Mouse (Mus musculus) liver, embryonic 13.5 days (tissue): Measurements from ENCODE around the gene Tenm4. TPM values are rescaled to one million over a fixed set of nuclear protein-coding genes. Genes with fewer than 3 reads are reported as not detected.

Experiments
- ATAC-seq: fragments of 200-750 bp; cut with Nextera tagmentation; 2 replicates; pipeline ENCODE4 v1.8.0; 2017; ENCODE audit warnings: low read depth, mild to moderate bottlenecking, moderate number of reproducible peaks, moderate library complexity
- DNase-seq: peaks from one replicate; pipeline ENCODE4 v3.0.0; 2022
- H3K27ac ChIP-seq: fragments of 300-500 bp; sonication (generic); 2 replicates; pipeline ENCODE4 v1.5.1; 2015; ENCODE audit warnings: moderate library complexity, mild to moderate bottlenecking, inconsistent platforms
- H3K27me3 ChIP-seq: fragments of 300-500 bp; sonication (generic); 2 replicates; pipeline ENCODE4 v1.6.1; 2015; ENCODE audit warnings: mild to moderate bottlenecking, inconsistent platforms
- H3K36me3 ChIP-seq: fragments of 300-500 bp; sonication (generic); 2 replicates; pipeline ENCODE4 v1.6.1; 2015; ENCODE audit warnings: mild to moderate bottlenecking, inconsistent platforms
- H3K4me1 ChIP-seq: fragments of 300-500 bp; sonication (generic); replicated peaks from 2 replicates; pipeline ENCODE4 v1.6.1; 2015; ENCODE audit warnings: inconsistent platforms
- H3K4me2 ChIP-seq: fragments of 300-500 bp; sonication (generic); 2 replicates; pipeline ENCODE4 v1.6.1; 2015; ENCODE audit warnings: inconsistent platforms, mild to moderate bottlenecking, moderate library complexity
- H3K4me3 ChIP-seq: fragments of 300-500 bp; sonication (generic); replicated peaks from 2 replicates; pipeline ENCODE4 v1.5.1; 2015; ENCODE audit warnings: mild to moderate bottlenecking, inconsistent platforms
- H3K9ac ChIP-seq: fragments of 300-500 bp; sonication (generic); 2 replicates; pipeline ENCODE4 v1.6.1; 2015; ENCODE audit warnings: mild to moderate bottlenecking, inconsistent platforms
- H3K9me3 ChIP-seq: fragments of 300-500 bp; sonication (generic); replicated peaks from 2 replicates; pipeline ENCODE4 v1.6.1; 2016; ENCODE audit warnings: inconsistent platforms
- WGBS: fragments of 180-500 bp; shearing (Covaris S2); methylation state at CpG from one replicate; pipeline ENCODE4 v1.1.7; 2015; ENCODE audit not compliant: insufficient replicate concordance; 5-methylcytosine and 5-hydroxymethylcytosine counted together
- polyA plus RNA-seq: library from polyadenylated mRNA; unstranded; fragments of >200 nt; fragmentation: Nextera tagmentation; extraction: Ambion mirVana; gene quantifications from 2 replicates; pipeline ENCODE4 v1.2.1, GENCODE M21; 2015

Tenm4 gene
- polyA plus RNA-seq, 1 experiment from 2014 or later, result 0.47 TPM

DNA sequence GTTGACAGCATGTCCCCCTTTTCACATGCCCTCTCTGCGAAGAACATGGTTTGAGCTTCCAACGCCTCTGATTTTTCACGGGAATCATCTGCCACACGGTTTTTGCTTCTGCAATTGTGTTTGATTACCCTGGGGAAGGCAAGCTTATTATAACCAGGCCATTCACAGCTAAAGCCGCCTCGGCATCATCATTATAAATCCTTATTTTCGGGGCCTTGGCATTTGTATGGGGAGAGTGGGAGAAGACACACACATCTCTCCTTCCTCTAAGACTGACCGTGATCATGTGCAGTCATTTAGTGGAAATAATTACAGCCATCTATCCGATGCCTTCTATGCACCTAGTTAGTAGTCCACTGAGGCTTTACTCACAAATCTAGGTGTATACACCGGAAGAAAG is 719.9 kb downstream of the Tenm4 start:
- no peak for ATAC-seq
- Histone ChIP-seq H3K27me3 (no peaks in the 10 kb centered on the region), H3K36me3 (no peaks in the 10 kb centered on the region), H3K9me3 (no peaks in the 10 kb centered on the region), H3K4me3 (no peak overlapping the region), H3K27ac (no peak overlapping the region), H3K4me2 (no peak overlapping the region), H3K4me1 (no peaks in the 10 kb centered on the region), H3K9ac (no peak overlapping the region)
- WGBS, result 69% methylated on average over 10 of the region's 10 CpGs
- DNase-seq, result no peak

GRCm38 (mm10) chr7:96899036-96899569 is 728.1 kb downstream of the Tenm4 start:
- WGBS, result 56% methylated on average over 10 of the region's 10 CpGs
- no peak overlapping the region for H3K9ac ChIP-seq
- no peaks in the 10 kb centered on the region; the same call in 1 of the 2 replicates for H3K4me1 ChIP-seq
- H3K27me3 ChIP-seq, result no peaks in the 10 kb centered on the region
- no peak overlapping the region; the same call in 1 of the 2 replicates for H3K27ac ChIP-seq
- no peaks in the 10 kb centered on the region for H3K36me3 ChIP-seq
- DNase-seq (no peak), ATAC-seq (no peak)
- no peak overlapping the region for H3K4me2 ChIP-seq
- no peak overlapping the region for H3K4me3 ChIP-seq
- H3K9me3 ChIP-seq, result no peaks in the 10 kb centered on the region

GRCm38 (mm10) chr7:96902183-96902582 is 731.1 kb downstream of the Tenm4 start:
- Histone ChIP-seq H3K4me2 (no peak overlapping the region), H3K4me3 (no peak overlapping the region), H3K36me3 (no peaks in the 10 kb centered on the region), H3K9ac (no peak overlapping the region), H3K4me1 (peaks cover 2% of the 10 kb centered on the region; the same call in 1 of the 2 replicates), H3K27ac (no peak overlapping the region), H3K9me3 (no peaks in the 10 kb centered on the region), H3K27me3 (no peaks in the 10 kb centered on the region)
- ATAC-seq (no peak), DNase-seq (no peak)
- WGBS, result 44% methylated on average over 5 of the region's 5 CpGs

GRCm38 (mm10) chr7:96903088-96903985 is 732.3 kb downstream of the Tenm4 start:
- H3K36me3 ChIP-seq, result no peaks in the 10 kb centered on the region
- H3K9ac ChIP-seq, result no peak overlapping the region
- H3K9me3 ChIP-seq, result no peaks in the 10 kb centered on the region
- no peaks in the 10 kb centered on the region for H3K27me3 ChIP-seq
- no peak for ATAC-seq
- no peak overlapping the region for H3K4me2 ChIP-seq
- H3K4me1 ChIP-seq, result peaks cover 2% of the 10 kb centered on the region; the same call in 1 of the 2 replicates
- DNase-seq, result no peak
- H3K4me3 ChIP-seq, result no peak overlapping the region
- no peak overlapping the region for H3K27ac ChIP-seq
- WGBS, result 69% methylated on average over 17 of the region's 17 CpGs

- Histone ChIP-seq H3K4me2 (no peak overlapping the region), H3K9me3 (no peaks in the 10 kb centered on the region), H3K9ac (no peak overlapping the region), H3K36me3 (no peaks in the 10 kb centered on the region), H3K4me3 (no peak overlapping the region), H3K27me3 (no peaks in the 10 kb centered on the region), H3K4me1 (peaks cover 2% of the 10 kb centered on the region; the same call in 1 of the 2 replicates), H3K27ac (no peak overlapping the region)
- ATAC-seq, result no peak
- WGBS, result 40% methylated on average over 3 of the region's 3 CpGs
- DNase-seq, result no peak
Measured at GRCm38 (mm10) chr7:96904442-96904841, 733.4 kb downstream of the Tenm4 start.

DNA sequence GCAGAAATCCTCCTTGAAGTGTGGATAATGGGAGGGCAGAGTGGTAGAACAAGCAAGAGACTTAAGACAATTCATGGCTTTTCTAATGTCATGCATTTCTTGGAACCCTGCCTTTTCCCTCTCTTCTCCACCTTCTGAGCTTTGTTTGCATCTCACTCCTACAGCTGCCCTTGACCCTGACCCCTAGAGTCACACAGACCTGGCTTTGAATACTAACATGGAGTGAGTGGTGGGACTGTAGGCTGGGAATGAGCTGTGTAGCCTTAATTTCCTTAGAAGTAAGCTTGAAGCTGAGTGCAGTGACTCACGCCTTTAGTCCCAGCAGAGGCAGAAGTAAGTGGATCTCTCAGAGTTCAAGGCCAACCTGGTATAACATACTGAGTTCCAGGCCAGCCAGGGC is 733.9 kb downstream of the Tenm4 start:
- DNase-seq (no peak), ATAC-seq (no peak)
- H3K9ac ChIP-seq, result no peak overlapping the region
- H3K4me2 ChIP-seq, result no peak overlapping the region
- H3K9me3 ChIP-seq, result no peaks in the 10 kb centered on the region
- no peaks in the 10 kb centered on the region for H3K27me3 ChIP-seq
- H3K27ac ChIP-seq, result no peak overlapping the region
- H3K36me3 ChIP-seq, result no peaks in the 10 kb centered on the region
- H3K4me1 ChIP-seq, result 0 out of 2 replicates have a peak, but pooled peaks cover 2% of the 10 kb centered on the region
- no peak overlapping the region for H3K4me3 ChIP-seq
- WGBS, result 63% methylated on average over 1 of the region's 1 CpGs

DNA sequence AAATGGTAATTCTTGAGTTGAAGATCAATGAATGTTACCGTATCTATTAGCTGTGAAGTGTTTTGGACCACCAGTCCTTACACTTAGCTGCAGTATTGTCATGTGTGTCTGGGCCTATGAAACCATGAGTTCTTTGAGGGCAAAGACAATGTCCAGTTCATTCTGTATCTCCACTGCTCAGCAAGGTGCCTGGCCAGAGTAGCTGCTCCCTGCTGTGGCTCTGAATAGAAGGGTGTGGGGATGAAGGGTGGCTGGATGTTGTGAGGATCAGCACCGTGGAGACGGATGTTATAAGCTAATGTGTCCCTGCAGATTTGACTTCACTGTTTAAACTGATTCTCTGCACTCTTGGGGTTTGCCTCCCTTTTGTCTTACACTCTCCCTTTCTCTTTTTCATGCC is 734.4 kb downstream of the Tenm4 start:
- WGBS, result 81% methylated on average over 3 of the region's 3 CpGs
- ATAC-seq, result no peak
- 0 out of 2 replicates have a peak, but pooled peaks cover 2% of the 10 kb centered on the region for H3K4me1 ChIP-seq
- no peak overlapping the region for H3K4me2 ChIP-seq
- H3K27ac ChIP-seq, result no peak overlapping the region
- no peak for DNase-seq
- H3K9ac ChIP-seq, result no peak overlapping the region
- no peaks in the 10 kb centered on the region for H3K9me3 ChIP-seq
- no peaks in the 10 kb centered on the region for H3K27me3 ChIP-seq
- no peak overlapping the region for H3K4me3 ChIP-seq
- H3K36me3 ChIP-seq, result no peaks in the 10 kb centered on the region

DNA sequence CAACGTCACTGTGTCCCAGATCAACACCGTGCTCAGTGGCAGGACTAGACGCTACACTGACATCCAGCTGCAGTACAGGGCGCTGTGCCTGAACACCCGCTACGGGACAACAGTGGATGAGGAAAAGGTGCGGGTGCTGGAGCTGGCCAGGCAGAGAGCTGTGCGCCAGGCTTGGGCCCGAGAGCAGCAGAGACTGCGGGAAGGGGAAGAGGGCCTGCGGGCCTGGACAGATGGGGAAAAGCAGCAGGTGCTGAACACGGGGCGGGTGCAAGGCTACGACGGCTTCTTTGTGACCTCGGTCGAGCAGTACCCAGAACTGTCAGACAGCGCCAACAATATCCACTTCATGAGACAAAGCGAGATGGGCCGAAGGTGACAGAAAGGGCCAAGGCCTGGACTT is 735.2 kb downstream of the Tenm4 start:
- DNase-seq (no peak), ATAC-seq (no peak)
- Histone ChIP-seq H3K9me3 (no peaks in the 10 kb centered on the region), H3K27ac (no peak overlapping the region), H3K4me3 (no peak overlapping the region), H3K36me3 (no peaks in the 10 kb centered on the region), H3K4me1 (0 out of 2 replicates have a peak, but pooled peaks cover 2% of the 10 kb centered on the region), H3K27me3 (no peaks in the 10 kb centered on the region), H3K9ac (no peak overlapping the region), H3K4me2 (no peak overlapping the region)
- WGBS, result 79% methylated on average over 20 of the region's 20 CpGs

GRCm38 (mm10) chr7:96907971-96908680 is 737.1 kb downstream of the Tenm4 start:
- Histone ChIP-seq H3K9ac (no peak overlapping the region), H3K4me1 (0 out of 2 replicates have a peak, but pooled peaks cover 2% of the 10 kb centered on the region), H3K4me2 (no peak overlapping the region), H3K9me3 (no peaks in the 10 kb centered on the region), H3K27ac (no peak overlapping the region), H3K27me3 (no peaks in the 10 kb centered on the region), H3K4me3 (no peak overlapping the region), H3K36me3 (no peaks in the 10 kb centered on the region)
- no peak for DNase-seq
- WGBS, result 63% methylated on average over 16 of the region's 16 CpGs
- ATAC-seq, result no peak

GRCm38 (mm10) chr7:96909856-96910255 is 738.8 kb downstream of the Tenm4 start:
- 60% methylated on average over 5 of the region's 5 CpGs for WGBS
- H3K9ac ChIP-seq, result no peak overlapping the region
- H3K36me3 ChIP-seq, result no peaks in the 10 kb centered on the region
- H3K4me2 ChIP-seq, result no peak overlapping the region
- no peak overlapping the region for H3K27ac ChIP-seq
- no peak overlapping the region for H3K4me3 ChIP-seq
- ATAC-seq (no peak), DNase-seq (no peak)
- no peaks in the 10 kb centered on the region for H3K27me3 ChIP-seq
- H3K9me3 ChIP-seq, result no peaks in the 10 kb centered on the region
- H3K4me1 ChIP-seq, result no peaks in the 10 kb centered on the region

DNA sequence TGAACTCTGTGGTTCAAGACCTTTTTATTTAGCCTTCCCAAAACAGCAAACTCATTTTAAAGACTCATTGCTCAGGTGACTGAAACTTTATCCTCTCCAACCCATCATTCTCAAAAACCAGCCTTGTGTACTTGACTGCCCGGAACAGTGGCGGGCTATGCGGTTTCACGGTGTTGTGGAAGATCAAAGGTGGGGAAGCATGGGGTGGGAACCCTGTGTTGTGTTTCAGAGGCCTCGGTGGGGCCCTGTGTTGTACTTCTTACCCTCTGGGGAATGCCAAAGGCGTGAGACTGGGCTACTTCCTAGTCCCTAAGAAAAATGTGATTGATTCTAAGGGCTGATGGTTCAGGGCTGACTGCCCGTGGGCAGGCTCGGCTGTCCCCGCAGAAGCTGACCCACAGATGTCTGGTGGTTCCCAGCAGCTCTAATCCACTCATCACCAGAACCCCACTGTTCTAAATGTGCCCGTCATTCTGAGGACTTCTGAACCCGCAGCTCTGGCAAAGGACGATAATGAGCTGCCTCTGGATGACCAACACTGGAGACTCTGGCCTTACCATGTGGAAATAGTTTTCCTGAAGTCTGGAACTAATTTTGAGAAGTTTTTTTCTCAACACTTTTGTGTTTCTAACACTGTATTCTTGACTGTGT is 739.4 kb downstream of the Tenm4 start:
- DNase-seq (no peak), ATAC-seq (no peak)
- Histone ChIP-seq H3K36me3 (no peaks in the 10 kb centered on the region), H3K9ac (no peak overlapping the region), H3K4me2 (no peak overlapping the region), H3K9me3 (no peaks in the 10 kb centered on the region), H3K4me1 (no peaks in the 10 kb centered on the region), H3K27me3 (no peaks in the 10 kb centered on the region), H3K27ac (no peak overlapping the region), H3K4me3 (no peak overlapping the region)
- WGBS, result 66% methylated on average over 12 of the region's 12 CpGs
